Mouse (Mus musculus): ENCODE measurements around the gene Irak1. TPM values are rescaled to one million over a fixed set of nuclear protein-coding genes. Genes with fewer than 3 reads are reported as not detected.
A peak's percentile ranks its signal among the peaks of the same experiment; 100 is the strongest.

The Irak1 gene
- 10 to 100 TPM; 56.4 to 57.1 TPM for total RNA-seq (2021)

GRCm38 (mm10) chrX:74023188-74024049 is at the start of gene Irak1:
Irak1 (minus strand) TSS chrX:74023918.
- DNase-seq: peak; percentile 89

- no peak for DNase-seq
Observed at GRCm38 (mm10) chrX:74070794-74071193, 47.1 kb upstream of the Irak1 start.

- DNase-seq: peak; percentile 43
Observed at GRCm38 (mm10) chrX:74067891-74068290, 44.2 kb upstream of the Irak1 start.

- DNase-seq: no peak
Observed at GRCm38 (mm10) chrX:74045107-74045506, 21.4 kb upstream of the Irak1 start.

DNA sequence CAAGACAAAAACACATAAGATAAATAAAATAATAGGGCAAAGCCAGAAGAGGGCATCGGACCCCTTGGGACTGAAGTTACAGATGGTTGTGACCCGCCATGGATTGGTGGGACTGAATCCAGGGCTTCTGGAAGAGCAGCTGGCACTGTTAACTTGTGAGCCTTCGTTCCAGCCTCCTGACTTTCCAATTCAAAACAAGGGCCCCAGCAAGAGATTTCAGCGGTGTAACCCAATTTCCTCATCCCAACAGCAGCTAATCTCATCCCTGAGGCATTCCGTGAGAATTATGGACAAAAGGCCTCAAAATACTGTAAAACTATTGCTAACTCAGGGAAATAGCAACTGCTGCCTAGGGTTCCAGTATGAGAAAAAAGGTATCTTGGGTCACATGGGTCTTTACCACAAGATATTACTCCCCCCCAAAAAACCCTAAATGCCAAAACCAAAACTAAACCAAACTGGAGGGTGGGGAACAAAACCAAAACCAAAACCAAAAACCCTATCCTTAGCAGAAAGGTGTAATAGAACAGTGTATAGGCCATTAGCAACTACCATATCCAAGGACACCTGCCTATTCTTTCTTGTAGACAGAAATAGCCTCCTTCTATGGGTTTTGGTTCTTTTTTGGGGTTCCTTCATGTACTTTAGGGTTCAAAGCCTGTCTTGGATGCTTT is 14.1 kb upstream of the Irak1 start:
- DNase-seq: no peak

GRCm38 (mm10) chrX:74030000-74030399 is 6.3 kb upstream of the Irak1 start:
- DNase-seq: no peak

DNA sequence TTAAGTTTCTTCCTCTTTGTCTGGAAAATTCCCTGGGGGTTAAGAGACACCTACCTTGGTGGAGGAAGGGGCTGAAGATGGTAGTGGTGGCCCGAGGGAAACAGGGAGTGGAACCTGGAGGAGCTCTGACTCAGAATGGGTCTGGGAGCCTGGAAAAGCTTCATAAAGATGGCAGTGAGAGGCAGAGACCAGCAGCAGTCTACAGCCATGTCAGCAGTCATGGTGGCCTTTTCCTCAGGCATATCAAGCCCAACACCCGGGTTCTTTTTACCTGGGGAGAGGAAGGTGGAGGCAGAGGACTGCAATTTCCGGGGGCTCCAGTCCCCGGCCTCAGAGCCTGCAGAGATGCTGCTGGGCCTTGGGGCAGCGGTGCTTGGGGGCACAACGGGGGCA is 927 bp downstream of the Irak1 start:
- no peak for DNase-seq

- DNase-seq: no peak
Observed at GRCm38 (mm10) chrX:74014597-74014996, 9.1 kb downstream of the Irak1 start.

DNA sequence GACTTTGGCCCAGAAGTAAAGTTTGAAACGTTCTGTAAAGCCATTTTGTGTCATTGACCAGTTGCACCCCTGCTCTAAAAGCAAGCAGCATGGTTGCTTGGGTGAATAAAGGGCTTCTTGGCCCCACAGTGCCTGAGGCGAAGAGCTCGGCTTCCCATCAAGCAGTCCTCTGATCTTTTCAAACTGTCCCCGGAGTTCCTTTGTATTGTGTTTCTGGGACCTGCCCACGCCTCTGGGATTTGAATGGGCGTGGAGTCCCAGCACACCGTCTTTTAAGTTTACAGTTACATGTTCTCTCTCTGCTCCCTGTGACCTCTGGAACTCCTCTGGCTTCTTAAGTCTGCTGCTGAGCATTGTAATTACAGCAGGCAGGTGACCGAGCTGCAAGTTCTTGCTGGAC is 15.7 kb downstream of the Irak1 start:
- no peak for DNase-seq

- DNase-seq: no peak
Observed at GRCm38 (mm10) chrX:74006401-74006800, 17.3 kb downstream of the Irak1 start.

DNA sequence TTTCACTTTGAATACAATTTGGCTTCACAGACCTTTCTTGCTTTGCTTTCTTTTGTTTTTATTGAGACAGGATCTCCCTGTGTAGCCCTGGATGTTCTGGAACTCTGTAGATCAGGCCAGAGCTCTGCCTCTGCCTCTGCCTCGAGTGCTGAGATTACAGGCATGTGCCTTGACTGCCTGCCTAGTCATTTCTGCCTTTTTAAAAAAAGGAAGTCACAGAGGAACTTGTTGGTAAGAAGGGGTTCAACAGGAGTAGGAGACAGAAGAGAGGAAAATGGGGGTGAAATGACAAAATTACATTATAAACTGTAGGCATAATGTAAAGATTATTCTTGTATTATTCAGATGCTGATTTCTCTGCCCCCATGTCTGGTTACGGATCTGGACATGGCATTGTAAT is 20.1 kb downstream of the Irak1 start:
- no peak for DNase-seq

- DNase-seq: no peak
Observed at GRCm38 (mm10) chrX:74001024-74001423, 22.7 kb downstream of the Irak1 start.

DNA sequence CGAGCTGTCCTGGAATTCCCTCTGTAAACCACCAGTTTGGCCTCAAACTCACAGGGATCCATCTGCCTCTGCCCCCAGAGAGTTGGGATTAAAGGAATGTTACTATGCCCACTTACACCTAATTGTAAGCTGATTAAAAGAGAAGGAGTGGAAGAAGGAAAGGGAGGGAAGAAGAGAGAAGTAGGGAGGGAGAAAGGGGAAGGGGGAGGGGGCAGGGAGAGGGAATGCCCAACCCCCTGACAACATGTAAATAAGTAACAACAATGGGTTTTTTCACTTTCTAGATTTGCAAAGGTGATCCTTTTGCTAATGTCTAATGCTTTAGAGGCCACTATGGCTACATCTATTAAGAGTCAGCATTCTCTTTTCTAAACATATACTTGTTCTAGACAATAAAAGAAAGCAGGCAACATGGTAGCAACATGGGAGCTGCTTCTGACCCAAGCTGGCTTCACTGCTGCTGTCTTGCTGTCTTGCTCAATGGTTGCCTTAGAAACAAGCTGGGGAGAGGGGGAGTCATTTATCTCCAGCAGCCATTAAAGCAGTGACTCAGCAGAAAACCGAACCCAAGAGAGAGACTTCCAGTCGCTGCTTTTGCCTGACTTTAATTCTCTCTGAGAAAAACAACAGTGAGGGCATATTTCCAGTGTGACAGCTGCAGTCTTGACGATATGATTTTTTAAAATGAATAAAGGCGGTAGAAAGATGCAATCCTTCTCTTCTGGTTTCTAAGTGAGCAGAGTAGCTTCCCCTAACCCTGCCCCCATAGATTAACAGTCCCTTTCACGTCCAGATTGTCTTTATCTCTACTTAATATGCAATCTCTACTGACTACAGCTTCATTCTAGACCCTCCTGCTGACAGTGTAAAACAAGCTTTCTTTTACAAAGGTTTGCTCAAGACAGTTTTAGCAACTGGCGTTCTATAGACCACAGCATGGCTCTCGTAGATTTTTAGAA is 24.5 kb downstream of the Irak1 start:
- DNase-seq: peak; percentile 17

DNA sequence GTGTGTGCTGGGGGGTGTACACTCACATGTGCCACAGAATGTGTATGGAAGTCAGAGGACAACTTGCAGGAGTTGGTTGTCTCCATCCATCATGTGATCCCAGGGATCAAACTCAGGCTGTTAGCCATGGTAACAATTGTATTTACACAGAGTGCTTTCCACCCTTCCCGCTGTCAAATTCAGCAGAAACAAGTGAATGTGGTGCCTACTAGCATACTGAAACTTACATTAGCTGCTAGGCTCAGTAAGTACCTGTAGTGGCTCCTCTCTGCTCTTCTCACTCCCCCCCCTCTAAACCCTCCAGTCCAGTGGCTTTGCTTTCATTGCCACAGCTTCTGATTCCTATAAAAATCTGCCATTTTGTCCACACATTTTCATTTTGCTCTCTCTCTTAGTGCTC is 45.9 kb downstream of the Irak1 start:
- no peak for DNase-seq

- no peak for DNase-seq
Observed at GRCm38 (mm10) chrX:73976283-73976682, 47.4 kb downstream of the Irak1 start.

DNA sequence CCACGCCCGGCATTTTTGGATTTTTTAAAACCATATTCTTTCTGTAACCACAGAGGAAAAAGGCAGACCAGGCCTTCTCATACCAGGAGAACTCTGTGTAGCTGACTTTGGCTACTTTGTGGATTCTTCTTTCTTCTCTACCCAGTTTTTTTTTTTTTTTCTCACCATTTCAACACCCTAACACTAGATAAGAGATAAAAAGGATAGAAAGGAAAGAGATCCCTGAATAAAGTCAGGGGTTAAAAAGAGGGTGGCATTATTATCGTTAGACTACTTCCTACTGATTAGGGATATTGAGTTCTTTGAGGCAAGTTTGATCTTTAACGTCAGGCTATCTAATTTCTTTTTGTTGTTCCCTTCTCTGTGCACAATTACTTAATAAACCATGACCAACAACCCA is 50.9 kb downstream of the Irak1 start:
- DNase-seq: no peak

DNA sequence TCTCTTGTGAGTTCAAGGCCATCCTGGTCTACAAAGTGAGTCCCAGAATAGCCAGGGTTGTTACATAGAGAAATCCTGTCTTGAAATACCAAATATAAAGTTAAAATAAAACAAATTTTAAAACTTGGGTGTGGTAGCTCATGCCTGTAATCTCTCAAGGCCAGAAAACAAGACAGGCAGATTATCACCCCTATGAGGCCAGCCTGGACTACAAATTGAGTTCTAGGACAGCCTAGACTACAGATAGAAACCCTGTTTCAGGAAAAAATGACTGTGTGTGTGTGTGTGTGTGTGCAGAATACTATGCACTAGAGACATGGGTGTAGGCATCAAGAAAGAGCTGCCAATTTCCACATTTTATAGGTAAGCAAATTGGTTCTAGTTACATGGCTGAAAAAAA is 52.9 kb downstream of the Irak1 start:
- DNase-seq: no peak

GRCm38 (mm10) chrX:73969729-73970128 is 54.0 kb downstream of the Irak1 start:
- DNase-seq: no peak

DNA sequence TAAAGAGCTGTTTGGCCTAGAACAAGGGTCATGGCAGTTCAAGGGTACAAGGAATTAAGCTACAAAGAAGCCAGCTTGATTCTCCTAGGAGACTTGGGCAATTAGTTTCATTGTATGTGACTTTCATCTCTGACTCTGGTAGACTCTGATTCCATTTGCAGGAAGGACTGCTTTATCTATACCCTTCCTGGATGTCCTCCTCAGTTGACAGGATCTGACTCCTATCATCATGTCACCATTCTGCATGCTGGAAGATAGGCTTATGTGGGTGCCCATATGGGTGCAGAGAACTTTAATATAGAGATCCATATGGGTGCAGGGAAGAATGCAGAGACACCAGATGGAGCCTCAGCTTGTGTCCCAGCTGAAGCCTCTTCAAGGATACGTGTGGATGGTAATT is 54.6 kb downstream of the Irak1 start:
- DNase-seq: no peak

GRCm38 (mm10) chrX:73967177-73968075 is 56.3 kb downstream of the Irak1 start:
- peak; percentile 88 for DNase-seq
